Comparison of ENCODE assay signal across 16 mouse cellular contexts in the genomic region with DNA sequence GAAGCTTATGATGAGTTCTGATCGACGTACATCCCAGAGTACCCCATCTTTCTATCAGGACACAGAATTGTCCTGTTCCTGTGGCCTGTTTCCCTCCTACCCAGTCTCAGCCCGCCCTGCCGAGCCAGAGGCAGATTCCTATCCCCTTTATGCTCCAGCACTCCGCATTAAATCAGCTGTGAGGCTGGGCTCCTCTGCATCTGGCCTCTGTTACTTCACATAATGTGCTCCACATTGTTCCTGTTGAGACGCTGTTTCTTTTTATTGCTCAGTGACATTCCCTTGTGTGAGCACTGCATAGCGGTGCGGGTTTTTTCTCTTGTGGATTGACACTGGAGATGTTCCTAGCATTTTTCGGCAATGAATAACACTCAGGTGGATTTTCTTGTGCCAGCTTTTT.
DNase-seq lines count a peak whose midpoint lies in the region; ATAC-seq lines count a peak whose summit lies in the region.
"Had no signal": no experiment of that assay in that cellular context is flagged by ENCODE, and none has a peak within 500 bp of the region (broad histone marks: within the 10 kb centered on the region; RNA-seq: fewer than 3 reads in every experiment).

No protein-coding gene starts in this region.

- no peak overlapping the region for H3K9ac ChIP-seq in hindbrain, embryonic 15.5 days
- no peak overlapping the region for H3K9ac ChIP-seq in neural tube, embryonic 13.5 days
- H3K9ac ChIP-seq: limb, embryonic 15.5 days; midbrain, embryonic 12.5 days had no signal

- peaks cover 5% of the 10 kb centered on the region; the same call in 1 of the 2 replicates for H3K27me3 ChIP-seq in embryonic facial prominence, embryonic 10.5 days (replicated peaks; ENCODE audit: low read depth, poor library complexity, severe bottlenecking)
- H3K27me3 ChIP-seq in hindbrain, embryonic 15.5 days: no peaks in the 10 kb centered on the region
- no peaks in the 10 kb centered on the region for H3K27me3 ChIP-seq in neural tube, embryonic 13.5 days
- H3K27me3 ChIP-seq: limb, embryonic 15.5 days had no signal

- no peak overlapping the region for H3K4me2 ChIP-seq in hindbrain, embryonic 15.5 days
- H3K4me2 ChIP-seq in neural tube, embryonic 13.5 days: no peak overlapping the region
- H3K4me2 ChIP-seq: limb, embryonic 15.5 days; midbrain, embryonic 12.5 days had no signal

- no peaks in the 10 kb centered on the region for H3K36me3 ChIP-seq in embryonic facial prominence, embryonic 10.5 days (replicated peaks)
- no peaks in the 10 kb centered on the region for H3K36me3 ChIP-seq in hindbrain, embryonic 15.5 days
- no peaks in the 10 kb centered on the region for H3K36me3 ChIP-seq in neural tube, embryonic 13.5 days
- H3K36me3 ChIP-seq: limb, embryonic 15.5 days; midbrain, embryonic 12.5 days had no signal

- 48% methylated on average over 9 of the region's 9 CpGs for WGBS in embryonic facial prominence, embryonic 10.5 days
- 28% methylated on average over 9 of the region's 9 CpGs for WGBS in hindbrain, embryonic 15.5 days
- 26% methylated on average over 9 of the region's 9 CpGs for WGBS in neural tube, embryonic 13.5 days

- H3K27ac ChIP-seq in embryonic facial prominence, embryonic 10.5 days (replicated peaks): 0 out of 2 replicates have a peak overlapping the region, but pooled peaks have one; percentile 24
- 0 out of 2 replicates have a peak overlapping the region, but pooled peaks have one; percentile 34 for H3K27ac ChIP-seq in hindbrain, embryonic 15.5 days (replicated peaks)
- H3K27ac ChIP-seq in neural tube, embryonic 13.5 days (replicated peaks): peak overlapping the region; percentile 52; the same call in 1 of the 2 replicates
- H3K27ac ChIP-seq: limb, embryonic 15.5 days; midbrain, embryonic 12.5 days had no signal

- no peak for ATAC-seq in hindbrain, embryonic 15.5 days (ENCODE audit: low FRiP score, low read depth)
- ATAC-seq in neural tube, embryonic 13.5 days (ENCODE audit: low read depth): peak; percentile 69; the same call in 1 of the 2 replicates
- ATAC-seq: lung, postnatal 0 days had no signal

- no peaks in the 10 kb centered on the region for H3K9me3 ChIP-seq in embryonic facial prominence, embryonic 10.5 days
- H3K9me3 ChIP-seq in hindbrain, embryonic 15.5 days: no peaks in the 10 kb centered on the region
- no peaks in the 10 kb centered on the region for H3K9me3 ChIP-seq in neural tube, embryonic 13.5 days
- H3K9me3 ChIP-seq: limb, embryonic 15.5 days had no signal

- H3K4me3 ChIP-seq in embryonic facial prominence, embryonic 10.5 days: no peak overlapping the region
- no peak overlapping the region for H3K4me3 ChIP-seq in hindbrain, embryonic 15.5 days
- H3K4me3 ChIP-seq in neural tube, embryonic 13.5 days: no peak overlapping the region
- H3K4me3 ChIP-seq: limb, embryonic 15.5 days; midbrain, embryonic 12.5 days had no signal

- peak; percentile 59 for DNase-seq in embryo, embryonic 10 days (ENCODE audit: low spot score)
- no peak for DNase-seq in embryo, embryonic 9.5 days (ENCODE audit: extremely low spot score)
- DNase-seq in embryonic facial prominence, embryonic 10.5 days (ENCODE audit: low spot score): peak; percentile 49
- DNase-seq in thymus, postnatal 0 days (ENCODE audit: low spot score): no peak
- no peak for DNase-seq in urinary bladder, adult 18-20 months (ENCODE audit: low spot score in 2 of 2)
- DNase-seq in adrenal gland, adult 18-20 months (ENCODE audit: low spot score in 2 of 2): no peak
- DNase-seq: adrenal gland, postnatal 14 days; cerebellum, adult 11 months; heart, adult 18-20 months; heart, postnatal 10 days; kidney, adult 11 months had no signal

- peaks cover 5% of the 10 kb centered on the region for H3K4me1 ChIP-seq in embryonic facial prominence, embryonic 10.5 days
- H3K4me1 ChIP-seq in hindbrain, embryonic 15.5 days (replicated peaks): peaks cover 6% of the 10 kb centered on the region
- H3K4me1 ChIP-seq in neural tube, embryonic 13.5 days (replicated peaks): peaks cover 6% of the 10 kb centered on the region

Comparison
In these comparisons a context has a peak if more than half of its experiments do, and no peak if none do; other contexts are left out.
1. DNase-seq: peak in embryo, embryonic 10 days (single experiment) and embryonic facial prominence, embryonic 10.5 days (single experiment); none in embryo, embryonic 9.5 days (single experiment), thymus, postnatal 0 days (single experiment), urinary bladder, adult 18-20 months (0 of 2) and adrenal gland, adult 18-20 months (0 of 2).
2. Peak in every context shown above with its lines, with median percentiles within 50 percentile points of each other: H3K27ac ChIP-seq.